Mouse (Mus musculus): ENCODE measurements at regions not wholly inside any gene's neighbourhood (a gene's known extent, or its start where the extent isn't known, plus 50 kb on each side); places are given as distances from the start of the nearest gene placed in this dataset.

GRCm38 (mm10) chr10:117447206-117447605 lies 67.4 kb upstream of the Cpsf6 start:
- no peak for TF ChIP-seq MEF2A (IDR thresholded peaks at IDR 0.05; ENCODE audit: borderline replicate concordance, low read depth, low read length)
- TF ChIP-seq TCF12 (IDR thresholded peaks at IDR 0.05; ENCODE audit: low read depth, low read length), result no peak
- TF ChIP-seq KAT2A (IDR thresholded peaks at IDR 0.05; ENCODE audit: insufficient replicate concordance, low read length), result no peak
- TF ChIP-seq CHD2 (IDR thresholded peaks at IDR 0.05; ENCODE audit: low read length), result no peak
- no peak for TF ChIP-seq E2F4 (IDR thresholded peaks at IDR 0.05; ENCODE audit: insufficient replicate concordance, low read depth, low read length)
- no peak for TF ChIP-seq POLR2A (IDR thresholded peaks at IDR 0.05; ENCODE audit: low read depth, low read length)
- TF ChIP-seq ZMIZ1 (IDR thresholded peaks at IDR 0.05; ENCODE audit: low read depth, low read length), result no peak
- no peak for TF ChIP-seq POLR2AphosphoS2 (IDR thresholded peaks at IDR 0.05; ENCODE audit: low read depth, low read length)
- TF ChIP-seq CTCF (conservative IDR thresholded peaks at IDR 0.05 in 1 of 2, IDR thresholded peaks at IDR 0.05 in 1 of 2; ENCODE audit: low read depth in 2 of 2, low read length in 2 of 2), result no peak
- TF ChIP-seq JUND (conservative IDR thresholded peaks at IDR 0.05; ENCODE audit: low read depth, low read length), result no peak
- TF ChIP-seq MAFK (IDR thresholded peaks at IDR 0.05; ENCODE audit: insufficient replicate concordance, low read length), result no peak
- no peak for TF ChIP-seq ZKSCAN1 (IDR thresholded peaks at IDR 0.05; ENCODE audit: borderline replicate concordance, low read depth, low read length)
- TF ChIP-seq HCFC1 (IDR thresholded peaks at IDR 0.05; ENCODE audit: low read depth, low read length), result no peak
- no peak for TF ChIP-seq MAX (IDR thresholded peaks at IDR 0.05; ENCODE audit: low read length)

Measured in CH12.LX (cell line).